Comparison of ENCODE assay signal across 29 mouse cellular contexts in genomic region chr9:29881614-29882013, GRCm38 (mm10).
DNase-seq lines count a peak whose midpoint lies in the region; ATAC-seq and TF ChIP-seq lines count a peak whose summit lies in the region.
"Had no signal": no experiment of that assay in that cellular context is flagged by ENCODE, and none has a peak within 500 bp of the region (broad histone marks: within the 10 kb centered on the region; RNA-seq: fewer than 3 reads in every experiment).

No protein-coding gene starts in this region.

- no peak; the same call in 1 of the 2 replicates for ATAC-seq in neural tube, embryonic 14.5 days (ENCODE audit: low read depth)
- 0 out of 2 replicates have a peak, but pooled peaks have one; percentile 46 for ATAC-seq in kidney, embryonic 14.5 days (ENCODE audit: low FRiP score, low TSS enrichment)
- ATAC-seq: CD4-positive, CD25-positive, alpha-beta regulatory T cell, adult 4 months; forebrain, embryonic 16.5 days; intestine, postnatal 0 days; lung, postnatal 0 days; midbrain, embryonic 13.5 days had no signal

- no peaks in the 10 kb centered on the region for H3K36me3 ChIP-seq in neural tube, embryonic 14.5 days (ENCODE audit: control insufficient read depth, insufficient read depth, low read length)
- H3K36me3 ChIP-seq in kidney, embryonic 14.5 days (ENCODE audit: control insufficient read depth, insufficient read depth, low read length): no peaks in the 10 kb centered on the region
- H3K36me3 ChIP-seq: heart, embryonic 15.5 days; hindbrain, embryonic 13.5 days; limb, embryonic 10.5 days; limb, embryonic 15.5 days; liver, embryonic 13.5 days; midbrain, embryonic 13.5 days had no signal

- 60% methylated on average over 5 of the region's 5 CpGs for WGBS in neural tube, embryonic 14.5 days
- WGBS in kidney, embryonic 14.5 days: 11% methylated on average over 5 of the region's 5 CpGs

- no peak overlapping the region for H3K4me2 ChIP-seq in neural tube, embryonic 14.5 days (ENCODE audit: low read depth, low read length)
- H3K4me2 ChIP-seq in kidney, embryonic 14.5 days (replicated peaks; ENCODE audit: low read depth, low read length): no peak overlapping the region
- H3K4me2 ChIP-seq: heart, embryonic 15.5 days; hindbrain, embryonic 13.5 days; limb, embryonic 15.5 days; liver, embryonic 13.5 days; midbrain, embryonic 13.5 days had no signal

- H3K9ac ChIP-seq in neural tube, embryonic 14.5 days (replicated peaks; ENCODE audit: low read depth, low read length): no peak overlapping the region
- H3K9ac ChIP-seq in kidney, embryonic 14.5 days (ENCODE audit: low read depth, low read length): no peak overlapping the region
- H3K9ac ChIP-seq: heart, embryonic 15.5 days; hindbrain, embryonic 13.5 days; limb, embryonic 15.5 days; liver, embryonic 13.5 days; midbrain, embryonic 13.5 days had no signal

- no peak for TF ChIP-seq CTCF in left cerebral cortex, adult 2 months (IDR thresholded peaks at IDR 0.05)

- no peaks in the 10 kb centered on the region for H3K4me1 ChIP-seq in neural tube, embryonic 14.5 days (ENCODE audit: control insufficient read depth, insufficient read depth, low read length)
- peaks cover 7% of the 10 kb centered on the region for H3K4me1 ChIP-seq in kidney, embryonic 14.5 days (ENCODE audit: control insufficient read depth, insufficient read depth, low read length)
- H3K4me1 ChIP-seq: heart, embryonic 15.5 days; limb, embryonic 10.5 days; limb, embryonic 15.5 days; liver, embryonic 13.5 days had no signal

- no peaks in the 10 kb centered on the region for H3K27me3 ChIP-seq in neural tube, embryonic 14.5 days (ENCODE audit: control insufficient read depth, insufficient read depth, low read length)
- no peaks in the 10 kb centered on the region for H3K27me3 ChIP-seq in kidney, embryonic 14.5 days (ENCODE audit: control insufficient read depth, insufficient read depth, low read length)
- H3K27me3 ChIP-seq: heart, embryonic 15.5 days; hindbrain, embryonic 13.5 days; limb, embryonic 15.5 days; liver, embryonic 13.5 days had no signal

- no peak overlapping the region for H3K4me3 ChIP-seq in neural tube, embryonic 14.5 days (ENCODE audit: low read depth, low read length)
- H3K4me3 ChIP-seq in kidney, embryonic 14.5 days (ENCODE audit: low read length): no peak overlapping the region
- no peak overlapping the region for H3K4me3 ChIP-seq in left cerebral cortex, adult 2 months
- H3K4me3 ChIP-seq: erythroblast, embryonic 14.5 days; heart, embryonic 15.5 days; hindbrain, embryonic 13.5 days; limb, embryonic 10.5 days; limb, embryonic 15.5 days; liver, embryonic 13.5 days; midbrain, embryonic 13.5 days had no signal

- no peak for DNase-seq in neural tube, embryonic 10.5 days (ENCODE audit: extremely low spot score, low spot score)
- peak; percentile 9 for DNase-seq in kidney, postnatal 14 days
- no peak for DNase-seq in frontal cortex, adult 2 months (ENCODE audit: extremely low spot score in 1 of 2, low spot score in 1 of 2)
- DNase-seq in left cerebral cortex, adult 2 months (ENCODE audit: extremely low spot score in 1 of 2, low spot score in 2 of 2): no peak
- no peak for DNase-seq in adrenal gland, postnatal 14 days
- DNase-seq: adrenal gland, postnatal 25 days; cerebellum, adult 18-20 months; gastrocnemius, postnatal 10 days; heart, postnatal 36 days; layer of hippocampus, postnatal 36 days; liver, embryonic 13.5 days; lung, adult 18-20 months; lung, postnatal 4 days; right cerebral cortex, postnatal 4 days; thymus, adult 18-20 months; thymus, postnatal 36 days had no signal

- H3K9me3 ChIP-seq in neural tube, embryonic 14.5 days (ENCODE audit: control insufficient read depth, low read length): no peaks in the 10 kb centered on the region
- H3K9me3 ChIP-seq in kidney, embryonic 14.5 days (ENCODE audit: control insufficient read depth, low read length): 0 out of 2 replicates have a peak, but pooled peaks cover 2% of the 10 kb centered on the region
- H3K9me3 ChIP-seq: heart, embryonic 15.5 days; hindbrain, embryonic 13.5 days; limb, embryonic 10.5 days; limb, embryonic 15.5 days; liver, embryonic 13.5 days; midbrain, embryonic 13.5 days had no signal

- H3K27ac ChIP-seq in neural tube, embryonic 14.5 days (ENCODE audit: low read depth, low read length): peak overlapping the region; percentile 39; the same call in 1 of the 2 replicates
- H3K27ac ChIP-seq in kidney, embryonic 14.5 days (ENCODE audit: low read depth, low read length): no peak overlapping the region
- H3K27ac ChIP-seq in left cerebral cortex, adult 2 months: no peak overlapping the region
- H3K27ac ChIP-seq: heart, embryonic 15.5 days; hindbrain, embryonic 13.5 days; limb, embryonic 10.5 days; limb, embryonic 15.5 days; liver, embryonic 13.5 days; midbrain, embryonic 13.5 days; stomach, postnatal 0 days had no signal

- intact Hi-C loops in left cerebral cortex, adult 2 months (cut with DNase I): loop anchor here (5.0 kb wide), 2 partner anchors 81 to 129 kb away; partner anchors contain the start of gene Ntm
